Mouse (Mus musculus) heart, adult 18-20 months (tissue): Measurements from ENCODE around the gene Sept1. TPM values are rescaled to one million over a fixed set of nuclear protein-coding genes. Genes with fewer than 3 reads are reported as not detected.
A peak's percentile ranks its signal among the peaks of the same experiment; 100 is the strongest.

Experiments used
- DNase-seq, 2 experiments: peaks; one replicate each; pipeline ENCODE4 v3.0.0; 2021 to 2022; ENCODE audit warnings: mixed read lengths in 1 of 2
- total RNA-seq, 2 experiments: library from RNA; stranded (reverse); gene quantifications; 2 replicates each; pipeline ENCODE4 v1.2.3; 2021

Gene Sept1
- total RNA-seq, 2 experiments from 2014 or later = 3.0 to 7.7 TPM

DNA sequence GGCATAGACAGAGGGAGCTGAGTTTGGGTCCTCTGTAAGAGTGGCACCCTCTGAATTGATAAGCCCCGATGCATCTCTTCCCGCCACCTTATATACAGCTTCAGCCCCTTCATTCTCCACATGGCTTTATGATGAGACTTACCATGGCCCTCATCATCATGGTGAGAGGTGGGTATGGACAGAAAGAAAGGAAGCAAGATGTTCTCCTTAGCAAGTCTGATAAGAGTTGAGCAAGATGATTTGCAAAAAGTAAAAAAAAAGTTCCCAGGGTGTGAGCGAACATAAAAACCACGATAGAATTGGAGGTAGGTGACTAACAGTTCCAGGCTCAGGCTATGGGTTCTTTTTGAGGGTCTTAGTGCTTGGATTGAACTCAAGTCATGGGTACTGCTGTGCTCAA, 14.3 kb downstream of the Sept1 start:
- no peak for DNase-seq

GRCm38 (mm10) chr7:127217901-127218642, 14.9 kb downstream of the Sept1 start:
- no peak for DNase-seq

DNA sequence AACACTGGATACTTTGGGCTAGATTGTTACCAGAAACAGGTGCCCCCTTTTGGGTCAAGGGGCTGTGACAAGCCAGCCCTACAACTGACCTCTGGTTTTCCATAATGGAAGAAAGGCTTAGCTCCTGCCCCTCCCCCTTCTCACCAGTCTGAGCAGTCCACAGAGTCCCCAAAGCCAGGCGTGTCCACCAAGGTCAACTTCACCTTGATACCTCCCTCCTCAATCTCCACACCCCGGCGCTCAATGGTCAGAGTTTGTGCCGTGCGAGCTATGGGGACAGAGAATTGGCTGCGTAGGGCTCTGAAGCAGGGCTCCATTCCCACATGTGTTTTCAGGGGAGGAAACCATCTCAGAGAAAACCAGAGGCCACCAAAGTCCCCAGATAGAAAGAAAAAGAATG, 15.5 kb downstream of the Sept1 start:
- DNase-seq = no peak

DNA sequence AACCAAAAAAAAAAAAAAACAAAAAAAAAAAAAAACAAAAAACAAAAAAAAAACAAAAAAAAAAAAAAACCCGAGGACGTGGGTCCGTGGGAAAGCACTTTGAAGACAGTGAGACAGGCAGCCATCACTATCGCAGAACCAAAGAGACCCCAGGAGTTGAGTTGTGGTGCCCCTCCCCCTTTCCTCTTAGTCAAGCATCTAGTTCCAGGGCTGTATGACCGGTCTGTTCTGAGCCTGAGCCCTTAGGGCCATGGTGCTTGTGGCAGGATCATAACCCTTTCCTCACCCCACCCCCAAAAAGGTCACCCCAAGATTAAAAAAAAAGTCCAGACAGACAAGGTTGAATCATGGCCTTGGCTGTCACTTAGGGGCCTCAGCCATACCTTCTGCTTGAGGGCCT, 16.6 kb downstream of the Sept1 start:
- DNase-seq = no peak

- peak; percentile 72 to 81 for DNase-seq
Measured at GRCm38 (mm10) chr7:127214981-127215871, 17.7 kb downstream of the Sept1 start.

DNA sequence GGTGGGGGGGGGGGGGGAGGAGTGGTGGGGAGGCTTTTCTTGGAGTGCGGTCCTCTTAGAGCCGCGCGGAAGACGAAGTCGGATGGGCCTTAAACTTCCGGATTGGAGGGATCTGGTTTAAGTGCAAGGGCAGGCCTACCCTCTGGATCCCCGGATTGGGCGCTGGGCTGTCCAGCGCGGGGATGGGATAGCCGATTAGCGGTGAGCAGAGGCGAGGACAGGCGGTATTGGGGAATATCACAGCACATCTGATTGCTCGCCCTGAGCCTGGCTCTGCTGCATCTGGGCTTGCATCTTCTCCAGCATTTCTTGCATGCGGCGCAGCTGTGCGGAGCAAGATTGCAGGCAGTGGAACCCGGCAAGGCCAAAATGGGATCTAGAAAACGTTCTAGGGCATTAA, 18.4 kb downstream of the Sept1 start:
- no peak for DNase-seq

DNA sequence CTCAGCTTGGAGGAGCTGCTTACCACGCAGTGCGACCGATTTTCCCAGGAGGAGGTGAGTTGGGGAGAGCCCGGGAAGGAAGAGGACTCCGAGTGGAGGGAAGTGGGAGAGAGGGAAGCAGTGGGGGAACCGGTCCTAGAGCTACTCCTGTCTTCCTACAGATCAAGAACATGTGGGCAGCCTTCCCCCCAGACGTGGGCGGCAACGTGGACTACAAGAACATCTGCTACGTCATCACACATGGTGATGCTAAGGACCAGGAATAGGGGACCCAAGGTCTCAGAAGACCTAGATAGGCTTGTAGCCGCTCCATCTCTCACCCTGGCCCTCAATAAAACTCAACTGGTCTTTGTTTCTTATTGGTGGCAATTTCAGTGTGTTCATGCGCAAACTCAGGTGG, 19.0 kb downstream of the Sept1 start:
- no peak for DNase-seq

DNA sequence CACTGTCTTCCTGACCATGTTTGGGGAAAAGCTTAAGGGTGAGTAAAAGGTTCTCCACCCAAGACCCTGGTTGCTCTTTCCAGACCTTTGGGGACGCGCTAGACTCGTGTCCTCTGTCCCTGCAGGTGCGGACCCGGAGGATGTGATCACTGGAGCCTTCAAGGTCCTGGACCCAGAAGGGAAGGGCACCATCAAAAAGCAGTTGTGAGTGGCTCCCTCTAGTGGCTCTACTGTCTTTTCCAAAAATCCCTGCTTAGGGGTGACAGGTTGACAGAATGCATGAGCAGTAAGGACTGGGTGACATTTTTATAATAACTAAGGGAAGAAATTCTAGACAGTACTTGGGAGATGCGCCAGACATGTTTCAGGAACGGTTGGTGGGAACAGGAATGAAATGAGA, 19.4 kb downstream of the Sept1 start:
- DNase-seq = peak in 1 of 2 experiments; percentile 66

DNA sequence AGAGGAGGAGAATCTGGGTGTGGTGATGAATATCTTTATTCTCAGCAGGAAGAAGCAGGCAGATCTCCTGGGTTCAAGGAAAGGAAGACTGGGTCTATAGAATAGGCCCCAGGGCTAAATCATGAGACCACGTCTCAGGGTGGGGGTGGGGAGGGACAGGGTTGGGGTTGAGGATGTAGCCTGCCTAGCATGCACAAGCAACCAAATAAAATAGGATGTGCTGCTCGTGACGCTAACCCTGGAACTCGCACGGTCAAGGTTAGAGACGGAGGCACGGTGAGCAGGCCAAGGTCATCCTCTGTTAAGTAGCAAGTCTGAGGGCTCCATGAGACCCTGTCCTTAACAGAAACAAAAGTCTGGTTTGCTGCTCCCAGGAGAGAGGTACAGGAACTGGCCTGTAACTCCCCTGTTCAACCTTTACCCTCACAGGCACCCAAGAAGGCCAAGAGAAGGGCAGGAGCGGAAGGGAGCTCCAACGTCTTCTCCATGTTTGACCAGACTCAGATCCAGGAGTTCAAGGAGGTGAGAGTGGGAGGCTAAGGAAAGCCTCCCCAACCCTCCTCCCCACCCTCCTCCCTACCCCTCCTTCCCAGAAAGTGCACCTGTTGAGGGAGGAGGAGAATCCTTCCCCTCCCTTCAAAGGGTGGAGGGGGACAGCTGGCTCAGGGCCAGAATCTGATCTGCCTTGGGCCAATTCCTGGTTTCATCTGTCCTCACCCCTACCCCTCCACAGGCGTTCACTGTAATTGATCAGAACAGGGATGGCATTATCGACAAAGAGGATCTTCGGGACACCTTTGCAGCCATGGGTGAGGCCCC, 20.3 kb downstream of the Sept1 start:
- no peak for DNase-seq

DNA sequence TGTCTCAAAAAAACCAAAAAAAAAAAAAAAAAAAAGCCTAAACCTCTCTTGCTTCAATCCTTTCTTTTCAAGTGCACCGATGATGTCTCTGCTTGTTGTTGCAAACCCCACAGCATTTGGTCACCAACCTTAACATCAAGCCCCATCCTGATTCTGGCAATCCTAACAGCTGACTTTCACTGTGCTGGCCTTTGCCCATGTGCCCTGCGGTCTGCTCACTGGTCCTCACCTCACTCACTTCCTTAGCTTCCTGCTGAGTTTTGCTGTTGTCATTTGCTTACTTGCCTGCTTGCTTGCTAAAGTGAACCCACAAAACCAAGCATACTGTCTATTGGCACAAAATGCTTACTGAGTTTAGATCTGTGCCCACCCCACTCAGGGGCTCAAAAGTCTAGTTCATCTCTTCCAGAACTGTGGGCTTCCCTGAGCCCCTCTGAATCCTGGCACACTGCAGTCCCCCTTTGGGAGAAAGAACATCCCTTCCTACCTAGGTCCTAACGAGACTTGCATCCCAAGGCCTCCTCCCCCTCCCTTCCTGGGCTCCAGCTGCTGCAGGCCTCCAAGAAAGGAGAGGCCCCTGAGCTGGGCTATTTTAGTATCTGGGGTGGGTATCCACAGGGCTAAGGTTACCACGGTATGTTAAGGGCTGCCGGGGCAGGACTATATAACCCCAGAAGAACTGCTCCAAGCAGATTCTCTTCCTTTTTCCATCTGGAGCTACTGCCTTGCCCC, 21.8 kb downstream of the Sept1 start:
- no peak for DNase-seq

DNA sequence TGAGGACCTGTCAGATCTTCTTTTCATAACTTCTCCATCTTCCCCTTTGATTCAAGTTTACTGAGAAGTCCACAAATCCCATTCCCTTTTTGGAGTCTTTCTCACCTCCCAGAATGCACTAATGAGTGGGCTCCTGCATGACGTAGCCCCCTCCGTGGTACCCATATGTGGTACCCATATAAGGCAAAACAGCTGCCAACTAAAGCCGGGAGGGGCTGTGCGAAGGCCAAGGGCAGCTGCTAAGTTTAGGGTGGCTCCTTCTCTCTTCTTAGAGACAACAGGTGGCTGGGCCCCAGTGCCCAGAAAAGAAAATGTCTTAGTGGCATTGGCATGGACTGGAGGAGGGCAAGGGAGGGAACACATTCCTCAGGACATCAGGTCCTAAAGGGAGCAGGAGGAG, 22.7 kb downstream of the Sept1 start:
- DNase-seq = no peak

DNA sequence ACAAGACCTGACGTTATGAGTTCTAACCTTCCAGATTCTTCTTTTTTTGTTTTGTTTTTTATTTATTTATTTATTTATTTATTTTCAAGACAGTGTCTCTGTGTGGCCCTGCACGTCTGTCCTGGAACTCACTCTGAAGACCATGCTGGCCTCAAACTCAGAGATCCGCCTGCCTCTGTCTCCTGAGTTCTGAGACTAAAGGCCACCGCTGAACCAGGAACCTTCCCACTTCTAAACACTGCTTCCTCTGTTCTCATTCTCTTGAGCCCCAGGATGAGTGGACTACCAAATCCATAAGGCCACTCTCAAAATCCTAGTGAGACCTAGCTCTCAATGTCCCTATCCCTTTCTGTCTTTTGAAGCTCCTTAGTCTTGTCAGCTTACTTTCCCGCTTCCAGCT, 23.1 kb downstream of the Sept1 start:
- no peak for DNase-seq

DNA sequence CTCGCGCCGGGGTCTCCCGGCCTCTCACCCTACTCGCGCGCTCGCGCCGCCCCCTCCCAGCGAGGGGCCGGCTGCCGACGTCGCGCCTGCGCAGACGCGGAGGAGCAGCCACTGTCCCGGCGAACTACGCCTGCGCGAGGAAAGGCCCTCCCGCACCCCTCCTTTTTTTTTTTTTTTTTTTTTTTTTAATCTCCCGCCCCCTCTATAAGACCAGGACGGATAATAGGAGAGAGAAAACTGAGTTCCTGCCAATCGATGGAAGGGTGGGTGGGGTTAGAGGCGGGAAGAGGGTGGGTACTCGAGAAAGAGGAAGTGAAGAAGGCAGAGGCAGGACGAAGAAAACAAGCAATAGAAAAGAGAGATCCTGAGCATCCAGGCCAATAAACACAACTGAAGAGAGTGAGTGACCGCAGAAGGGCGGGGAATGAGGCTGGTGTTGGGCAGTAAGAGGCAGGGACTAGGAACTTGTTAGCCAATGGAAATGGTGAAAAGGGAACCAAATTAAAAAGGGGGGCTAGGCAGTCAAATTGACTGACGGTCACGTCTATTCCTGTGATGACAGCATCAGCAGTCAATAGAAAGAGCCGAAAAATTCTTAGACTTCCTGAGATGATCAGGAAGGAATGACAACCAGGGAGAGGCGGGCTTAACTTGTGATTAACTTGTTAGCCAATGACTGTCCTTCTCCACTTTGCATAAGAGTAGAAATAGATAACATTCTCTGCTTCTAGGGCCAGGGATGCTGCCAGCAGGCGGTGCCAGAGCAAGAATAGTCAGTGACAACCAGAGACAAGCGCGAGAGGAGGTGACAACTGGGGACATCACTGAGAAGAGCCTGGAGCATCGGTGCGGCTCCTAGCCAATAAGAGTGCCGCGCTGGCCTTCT, 24.1 kb downstream of the Sept1 start, which contains the start of gene Mylpf:
Gene Mylpf (plus strand): TSS at position 338 of the 886 bp plus-strand sequence.
- peak; percentile 92 to 99 for DNase-seq

DNA sequence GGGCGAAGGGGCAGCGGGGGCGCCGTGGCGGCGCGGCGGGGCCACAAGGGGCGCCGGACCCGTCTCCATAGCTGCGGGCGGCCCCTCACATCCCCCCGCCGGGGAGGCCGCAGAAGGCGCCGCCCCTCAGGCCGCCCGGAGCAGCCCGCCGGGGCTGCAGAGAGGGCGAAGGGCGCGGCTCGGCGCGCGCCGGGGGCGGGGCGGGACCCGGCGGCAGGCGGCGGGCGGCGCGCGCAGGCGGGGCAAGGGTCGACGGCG, 24.7 kb downstream of the Sept1 start, which contains the start of gene Tbc1d10b:
Gene Tbc1d10b (minus strand): TSS at position 174 of the 258 bp plus-strand sequence.
- DNase-seq = no peak

GRCm38 (mm10) chr7:127207374-127208294, 25.3 kb downstream of the Sept1 start:
- DNase-seq = no peak

DNA sequence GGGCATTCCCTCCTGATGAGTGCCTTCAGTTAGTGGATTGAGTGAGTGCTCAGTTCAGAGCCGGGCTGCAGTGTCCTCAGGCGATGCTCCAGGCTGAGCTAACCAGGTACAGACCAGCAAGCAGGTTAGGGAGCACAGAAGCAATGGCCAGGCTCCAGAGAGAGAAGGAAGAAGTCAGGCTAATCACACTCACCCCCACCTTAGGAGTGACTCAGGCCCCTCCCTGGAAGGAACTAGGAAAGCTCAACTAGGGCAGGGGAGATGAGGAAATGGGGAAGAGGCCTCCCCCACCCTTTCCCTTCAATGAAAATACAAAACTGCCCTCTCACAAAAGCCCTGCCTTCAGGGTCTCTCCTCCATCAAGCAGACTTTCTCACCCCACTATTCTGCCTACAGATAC, 26.3 kb downstream of the Sept1 start:
- no peak for DNase-seq

- no peak for DNase-seq
Measured at GRCm38 (mm10) chr7:127196484-127196883, 36.4 kb downstream of the Sept1 start.

DNA sequence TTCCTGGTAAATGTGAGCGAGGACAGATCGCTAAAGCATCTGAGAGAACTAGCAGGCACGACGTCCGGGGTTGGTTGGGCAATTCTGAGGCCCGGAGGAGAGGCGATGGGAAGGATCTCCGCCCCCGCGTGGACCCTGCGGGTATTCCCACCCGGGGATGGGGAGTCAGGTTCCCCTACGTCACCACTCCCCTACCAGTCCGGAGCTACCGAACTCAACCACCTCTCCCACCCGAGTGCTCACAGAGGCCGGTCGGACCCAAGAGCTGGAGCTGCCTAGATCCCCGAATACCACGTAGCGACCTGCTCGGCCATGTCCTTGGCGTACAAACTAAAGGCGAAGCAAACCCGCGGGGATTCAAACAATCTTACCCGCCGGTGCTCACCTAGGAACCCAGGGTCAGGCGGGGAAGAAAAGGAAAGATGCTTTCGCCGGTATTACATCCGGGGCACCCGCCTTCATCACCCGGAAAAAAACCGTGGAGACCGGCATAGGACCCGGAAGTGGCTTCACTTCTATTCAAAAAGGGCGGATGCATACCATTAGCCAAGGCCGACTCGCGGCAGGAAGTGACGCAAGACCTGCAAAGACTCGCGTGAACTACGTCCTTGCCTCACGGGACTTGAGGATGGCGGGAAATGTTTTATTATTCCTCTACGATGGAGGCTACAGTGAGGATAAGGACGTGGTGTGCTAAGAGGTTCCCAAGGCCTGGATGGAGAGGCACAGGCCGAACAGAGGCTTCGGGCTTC, 37.2 kb downstream of the Sept1 start, which contains the start of gene Cd2bp2:
Gene Cd2bp2 (minus strand): TSS at position 507 of the 752 bp plus-strand sequence.
- DNase-seq = peak; percentile 97 to 98

DNA sequence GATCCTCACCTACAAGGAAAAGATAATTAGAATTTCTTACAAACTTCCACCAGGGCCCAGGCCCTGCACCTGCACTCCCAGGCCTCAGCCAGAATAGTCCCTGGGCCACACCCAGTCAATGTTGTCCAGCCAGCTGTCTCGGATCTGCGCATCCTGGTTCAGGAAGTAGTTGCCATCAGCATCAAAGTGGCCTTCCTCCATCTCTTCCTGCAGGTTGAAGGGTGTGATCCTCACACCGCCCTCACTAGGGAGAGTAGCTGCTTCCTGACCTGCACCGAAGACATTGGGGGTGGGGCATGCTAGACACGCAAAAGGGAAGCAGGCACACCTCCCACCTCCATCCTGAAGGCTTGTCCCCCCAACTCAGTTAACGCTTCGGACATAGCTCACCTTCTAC, 38.3 kb downstream of the Sept1 start:
- no peak for DNase-seq
